Mouse (Mus musculus): ENCODE data around the gene Dda1.

Dda1 gene

GRCm38 (mm10) chr8:71496481-71496880, 27.5 kb downstream of the Dda1 start:
- peak; percentile 66 for DNase-seq

GRCm38 (mm10) chr8:71497077-71497645, 28.2 kb downstream of the Dda1 start:
- no peak for DNase-seq

GRCm38 (mm10) chr8:71497881-71498501, 29.0 kb downstream of the Dda1 start:
- no peak for DNase-seq

- no peak for DNase-seq
These were observed 30.1 kb downstream of the Dda1 start for GRCm38 (mm10) chr8:71498816-71499690.

- DNase-seq = no peak
These were observed 35.4 kb downstream of the Dda1 start for GRCm38 (mm10) chr8:71504349-71504748.

GRCm38 (mm10) chr8:71505326-71505725, 36.3 kb downstream of the Dda1 start:
- DNase-seq = no peak

GRCm38 (mm10) chr8:71505979-71506378, 37.0 kb downstream of the Dda1 start:
- DNase-seq = no peak

- DNase-seq = peak; percentile 90
These were observed 38.6 kb downstream of the Dda1 start for GRCm38 (mm10) chr8:71507589-71508104.

GRCm38 (mm10) chr8:71509316-71509715, 40.3 kb downstream of the Dda1 start:
- no peak for DNase-seq

GRCm38 (mm10) chr8:71511644-71512043, 42.6 kb downstream of the Dda1 start, which contains the start of gene Plvap:
Plvap (minus strand) TSS chr8:71511752.
- DNase-seq = no peak

- DNase-seq = no peak
These were observed 44.2 kb downstream of the Dda1 start for GRCm38 (mm10) chr8:71513018-71513754.

- no peak for DNase-seq
These were observed 46.0 kb downstream of the Dda1 start for GRCm38 (mm10) chr8:71515043-71515442.

- no peak for DNase-seq
These were observed 47.8 kb downstream of the Dda1 start for GRCm38 (mm10) chr8:71516786-71517185.

GRCm38 (mm10) chr8:71519037-71519825, 50.2 kb downstream of the Dda1 start:
- DNase-seq = peak; percentile 58

GRCm38 (mm10) chr8:71521634-71522033, 52.6 kb downstream of the Dda1 start:
- DNase-seq = peak; percentile 90

GRCm38 (mm10) chr8:71525226-71526050, 56.4 kb downstream of the Dda1 start, which contains the start of gene Ccdc194:
Ccdc194 (minus strand) TSS chr8:71525711.
- no peak for DNase-seq
